ENCODE assay signal across 8 mouse cellular contexts in genomic region chr9:65629025-65629766, GRCm38 (mm10). TPM values are rescaled to one million over a fixed set of nuclear protein-coding genes. Genes with fewer than 3 reads are reported as not detected.
A peak's percentile ranks its signal among the peaks of the same experiment; 100 is the strongest.
DNase-seq lines count a peak whose midpoint lies in the region; ATAC-seq and TF ChIP-seq lines count a peak whose summit lies in the region.

Gene Rbpms2, plus strand, starts transcription at chr9:65629648.

- H3K4me2 ChIP-seq in intestine, embryonic 15.5 days (replicated peaks): peak within 1 kb of the TSS; percentile 99
- peak within 1 kb of the TSS; percentile 71 for H3K4me2 ChIP-seq in liver, embryonic 15.5 days
- H3K4me2 ChIP-seq in neural tube, embryonic 14.5 days (ENCODE audit: low read depth, low read length): peak within 1 kb of the TSS; percentile 97

- no peaks in the 10 kb centered on the region for H3K4me1 ChIP-seq in ES-Bruce4 (ENCODE audit: control insufficient read depth, insufficient read depth, low read length)
- peaks cover 17% of the 10 kb centered on the region for H3K4me1 ChIP-seq in intestine, embryonic 15.5 days (replicated peaks)
- H3K4me1 ChIP-seq in liver, embryonic 15.5 days (replicated peaks): peaks cover 15% of the 10 kb centered on the region
- peaks cover 13% of the 10 kb centered on the region for H3K4me1 ChIP-seq in neural tube, embryonic 14.5 days (ENCODE audit: control insufficient read depth, insufficient read depth, low read length)

- peak within 1 kb of the TSS; percentile 92 for H3K4me3 ChIP-seq in ES-Bruce4 (ENCODE audit: low read depth, low read length)
- peak within 1 kb of the TSS; percentile 74 for H3K4me3 ChIP-seq in intestine, embryonic 15.5 days (replicated peaks)
- H3K4me3 ChIP-seq in liver, embryonic 15.5 days (replicated peaks): peak within 1 kb of the TSS; percentile 60
- peak within 1 kb of the TSS; percentile 60 for H3K4me3 ChIP-seq in neural tube, embryonic 14.5 days (ENCODE audit: low read depth, low read length)

- peak; percentile 17 for TF ChIP-seq POLR2A in ES-Bruce4 (IDR thresholded peaks at IDR 0.05; ENCODE audit: insufficient read depth, low read length)

- TF ChIP-seq EP300 in ES-Bruce4 (IDR thresholded peaks at IDR 0.05; ENCODE audit: insufficient read depth, low read depth, low read length): no peak

- no peaks in the 10 kb centered on the region for H3K27me3 ChIP-seq in ES-Bruce4 (ENCODE audit: control insufficient read depth, insufficient read depth, low read length, poor library complexity, severe bottlenecking)
- H3K27me3 ChIP-seq in intestine, embryonic 15.5 days (replicated peaks): peaks cover 9% of the 10 kb centered on the region; the same call in 1 of the 2 replicates
- peaks cover 91% of the 10 kb centered on the region for H3K27me3 ChIP-seq in liver, embryonic 15.5 days
- peaks cover 24% of the 10 kb centered on the region for H3K27me3 ChIP-seq in neural tube, embryonic 14.5 days (ENCODE audit: control insufficient read depth, insufficient read depth, low read length)

- WGBS in intestine, embryonic 15.5 days: 3% methylated on average over 38 of the region's 40 CpGs
- WGBS in liver, embryonic 15.5 days (ENCODE audit: insufficient replicate concordance): 2% methylated on average over 39 of the region's 40 CpGs
- 2% methylated on average over 37 of the region's 40 CpGs for WGBS in neural tube, embryonic 14.5 days

- peak within 1 kb of the TSS; percentile 85 for H3K9ac ChIP-seq in ES-Bruce4 (ENCODE audit: low read depth, poor library complexity, severe bottlenecking)
- H3K9ac ChIP-seq in intestine, embryonic 15.5 days: peak within 1 kb of the TSS; percentile 74
- H3K9ac ChIP-seq in liver, embryonic 15.5 days: peak within 1 kb of the TSS; percentile 27
- peak within 1 kb of the TSS; percentile 58 for H3K9ac ChIP-seq in neural tube, embryonic 14.5 days (replicated peaks; ENCODE audit: low read depth, low read length)

- DNase-seq in adrenal gland, postnatal 10 days: peak; percentile 72
- DNase-seq in layer of hippocampus, adult 11-12 months (ENCODE audit: low spot score): no peak

- 0 out of 2 replicates have a peak, but pooled peaks have one; percentile 1 for ATAC-seq in granulocyte monocyte progenitor cell, adult 5-6 weeks (replicated peaks; ENCODE audit: poor library complexity, severe bottlenecking)
- peak; percentile 21; the same call in 1 of the 2 replicates for ATAC-seq in intestine, embryonic 15.5 days
- ATAC-seq in liver, embryonic 15.5 days (ENCODE audit: insufficient read depth): no peak
- no peak for ATAC-seq in neural tube, embryonic 14.5 days (ENCODE audit: low read depth)
- ATAC-seq in activated CD4-positive, CD25-positive, alpha-beta regulatory T cell, adult 4 months: no peak

- no peaks in the 10 kb centered on the region for H3K9me3 ChIP-seq in ES-Bruce4 (replicated peaks; ENCODE audit: control insufficient read depth, insufficient read depth, low read length, poor library complexity, severe bottlenecking)
- H3K9me3 ChIP-seq in intestine, embryonic 15.5 days: no peaks in the 10 kb centered on the region
- no peaks in the 10 kb centered on the region for H3K9me3 ChIP-seq in liver, embryonic 15.5 days (replicated peaks)
- no peaks in the 10 kb centered on the region for H3K9me3 ChIP-seq in neural tube, embryonic 14.5 days (ENCODE audit: control insufficient read depth, low read length)

- peak within 1 kb of the TSS; percentile 91 for H3K27ac ChIP-seq in ES-Bruce4 (ENCODE audit: insufficient read depth, low read length)
- H3K27ac ChIP-seq in intestine, embryonic 15.5 days: peak within 1 kb of the TSS; percentile 54; the same call in 1 of the 2 replicates
- H3K27ac ChIP-seq in liver, embryonic 15.5 days (replicated peaks): peak within 1 kb of the TSS; percentile 53; the same call in 1 of the 2 replicates
- H3K27ac ChIP-seq in neural tube, embryonic 14.5 days (ENCODE audit: low read depth, low read length): no peak within 1 kb of the TSS

- TF ChIP-seq CTCF in ES-Bruce4 (IDR thresholded peaks at IDR 0.05; ENCODE audit: low read depth, low read length): no peak

- no peaks in the 10 kb centered on the region for H3K36me3 ChIP-seq in ES-Bruce4 (ENCODE audit: control insufficient read depth, insufficient read depth, low read length, poor library complexity, severe bottlenecking)
- no peaks in the 10 kb centered on the region for H3K36me3 ChIP-seq in intestine, embryonic 15.5 days
- no peaks in the 10 kb centered on the region for H3K36me3 ChIP-seq in liver, embryonic 15.5 days (replicated peaks)
- H3K36me3 ChIP-seq in neural tube, embryonic 14.5 days (ENCODE audit: control insufficient read depth, insufficient read depth, low read length): no peaks in the 10 kb centered on the region

RNA-seq across cellular contexts. Expression of gene Rbpms2, which starts in this region (rescaled TPM):
- 162 and 174 TPM in 2 replicates for polyA plus RNA-seq in ES-Bruce4 (2011; ENCODE audit: insufficient read depth, insufficient read length, low read depth, missing spikeins)
- total RNA-seq in adrenal gland, postnatal 10 days (2021): 10 to 100 TPM; 49.7 to 61.5 TPM
- 7.5 TPM in 1 of 2 replicates, not detected in the other for total RNA-seq in granulocyte monocyte progenitor cell, adult 5-6 weeks (2014; fragmentation: Nextera tagmentation)
- 0.67 TPM in 1 of 2 replicates, not detected in the other for total RNA-seq in granulocyte monocyte progenitor cell, adult 5-6 weeks (2017)
- 18.9 and 19.6 TPM in 2 replicates for polyA plus RNA-seq in intestine, embryonic 15.5 days (2015; fragmentation: Nextera tagmentation; extraction: Ambion mirVana)
- polyA plus RNA-seq in liver, embryonic 15.5 days (2015; fragmentation: Nextera tagmentation; extraction: Ambion mirVana): 11.3 and 11.8 TPM in 2 replicates
- polyA plus RNA-seq in neural tube, embryonic 14.5 days (2014; fragmentation: Nextera tagmentation; extraction: Ambion mirVana): 2.5 and 3.9 TPM in 2 replicates
- polyA plus RNA-seq in activated CD4-positive, CD25-positive, alpha-beta regulatory T cell, adult 4 months (2017; shearing (Covaris generic)): 1 to 10 TPM in 1 of 2 experiments, under 1 TPM in 1; 0.65 to 1.1 TPM

Comparison
In these comparisons a context has a peak if more than half of its experiments do, and no peak if none do; other contexts are left out.
1. RNA of gene Rbpms2 (total RNA-seq): 49.7 to 61.5 TPM in adrenal gland, postnatal 10 days; 0.67 to 7.5 TPM in granulocyte monocyte progenitor cell, adult 5-6 weeks; every median in the first group is over 4 times any median in the second.
2. H3K9ac ChIP-seq: peak in every context shown above with its lines; median percentile 85 in ES-Bruce4; 74 in intestine, embryonic 15.5 days; 58 in neural tube, embryonic 14.5 days; 27 in liver, embryonic 15.5 days.
3. ATAC-seq: peak in granulocyte monocyte progenitor cell, adult 5-6 weeks (single experiment) and intestine, embryonic 15.5 days (single experiment); none in liver, embryonic 15.5 days (single experiment), neural tube, embryonic 14.5 days (single experiment) and activated CD4-positive, CD25-positive, alpha-beta regulatory T cell, adult 4 months (single experiment).
4. Peak in every context shown above with its lines, with median percentiles within 50 percentile points of each other: H3K4me3 ChIP-seq and H3K4me2 ChIP-seq.